Mouse (Mus musculus): Measurements from ENCODE around the gene Noc2l. TPM values are rescaled to one million over a fixed set of nuclear protein-coding genes. Genes with fewer than 3 reads are reported as not detected.

The Noc2l gene
- 100 to 1,000 TPM; 124 to 157 TPM for polyA plus RNA-seq (2017; shearing (Covaris generic))

DNA sequence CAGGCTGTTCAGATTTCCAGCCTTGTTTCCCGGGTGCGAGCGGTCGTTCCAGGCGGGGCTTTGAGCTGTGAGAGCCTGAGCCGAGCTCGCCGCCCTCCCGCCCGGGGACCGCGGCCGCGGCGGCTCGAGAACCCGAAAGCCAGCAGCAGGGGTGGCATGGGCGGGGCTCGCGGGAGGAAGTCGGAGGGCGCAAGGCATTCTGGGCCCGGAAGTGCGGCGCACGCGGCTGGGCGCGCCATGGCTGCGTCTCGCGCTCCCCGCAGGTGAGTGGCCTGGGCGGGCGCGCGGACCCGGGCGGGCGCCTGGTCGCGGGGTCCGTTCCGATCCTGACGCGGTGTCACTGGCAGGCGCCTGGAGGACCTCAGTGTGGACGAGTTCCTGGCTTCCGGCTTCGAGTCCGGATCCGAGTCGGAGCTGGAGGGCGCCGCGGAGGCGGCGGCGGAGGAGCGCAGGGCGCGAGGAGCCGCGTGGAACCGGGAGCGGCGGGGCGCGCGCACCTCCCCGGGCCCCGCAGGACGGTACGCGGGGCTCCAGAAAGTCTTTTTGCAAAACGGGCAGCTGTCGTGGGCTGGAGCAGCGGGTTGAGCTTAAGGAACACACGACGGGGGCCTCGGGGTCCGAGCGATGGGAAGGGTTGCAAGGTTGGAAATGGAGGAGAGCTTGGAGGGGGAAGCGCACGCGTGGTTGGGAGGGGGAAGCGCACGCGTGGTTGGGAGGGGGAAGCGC is at the start of gene Noc2l:
TSS of gene Noc2l (plus strand) at position 203 of the 726 bp plus-strand sequence.

GRCm38 (mm10) chr4:156197131-156197828 is 38.5 kb upstream of the Noc2l start, which contains the start of gene Agrn:
Gene Agrn, minus strand, starts transcription at chr4:156197488.

DNA sequence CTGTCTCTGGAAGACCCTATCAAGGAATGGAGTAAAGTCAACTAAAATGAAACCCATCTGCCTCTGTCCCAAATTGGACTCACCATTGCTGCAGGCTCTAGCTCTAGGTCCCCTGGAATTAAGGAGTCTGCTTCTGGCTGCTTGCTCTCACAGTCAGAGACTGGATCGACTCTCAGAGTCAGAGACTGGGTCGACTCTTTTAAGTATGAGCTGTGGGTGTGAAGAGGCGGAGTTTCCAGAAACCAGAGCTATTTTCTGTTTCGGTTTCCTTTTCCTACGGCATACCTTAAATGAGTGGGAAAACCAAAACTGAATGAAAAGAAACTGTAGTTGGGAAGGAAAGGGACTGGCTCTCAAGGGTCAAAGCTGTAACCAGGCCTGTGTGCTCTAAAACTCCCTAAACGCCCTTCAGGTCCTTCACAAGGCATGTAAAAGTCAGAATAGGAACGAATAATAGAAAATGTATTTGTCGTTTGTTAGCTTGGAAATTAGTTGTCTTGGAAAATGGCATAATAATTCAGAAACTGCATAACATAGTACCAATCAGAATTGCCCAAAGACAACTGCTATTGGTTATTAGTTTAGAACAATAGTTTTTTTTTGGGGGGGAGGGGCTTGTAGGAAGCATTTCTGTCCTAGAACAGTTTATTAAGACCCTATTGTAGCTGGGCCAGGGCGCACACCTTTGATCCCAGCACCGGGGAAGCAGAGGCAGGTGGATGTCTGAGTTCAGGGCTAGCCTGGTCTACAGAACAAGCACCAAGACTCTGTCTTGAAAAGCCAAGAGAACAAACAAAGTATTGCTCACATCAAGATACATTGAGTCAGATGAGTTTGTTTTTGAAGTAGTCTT is 35.0 kb upstream of the Noc2l start, which contains the start of gene Isg15:
TSS of gene Isg15 (minus strand) at position 196 of the 853 bp plus-strand sequence.

GRCm38 (mm10) chr4:156203001-156203412 is 32.8 kb upstream of the Noc2l start, which contains the start of gene AW011738:
Gene AW011738, plus strand, starts transcription at chr4:156203304.

GRCm38 (mm10) chr4:156215649-156216048 is 20.2 kb upstream of the Noc2l start, which contains the start of gene Perm1:
Gene Perm1, plus strand, starts transcription at chr4:156215868.

DNA sequence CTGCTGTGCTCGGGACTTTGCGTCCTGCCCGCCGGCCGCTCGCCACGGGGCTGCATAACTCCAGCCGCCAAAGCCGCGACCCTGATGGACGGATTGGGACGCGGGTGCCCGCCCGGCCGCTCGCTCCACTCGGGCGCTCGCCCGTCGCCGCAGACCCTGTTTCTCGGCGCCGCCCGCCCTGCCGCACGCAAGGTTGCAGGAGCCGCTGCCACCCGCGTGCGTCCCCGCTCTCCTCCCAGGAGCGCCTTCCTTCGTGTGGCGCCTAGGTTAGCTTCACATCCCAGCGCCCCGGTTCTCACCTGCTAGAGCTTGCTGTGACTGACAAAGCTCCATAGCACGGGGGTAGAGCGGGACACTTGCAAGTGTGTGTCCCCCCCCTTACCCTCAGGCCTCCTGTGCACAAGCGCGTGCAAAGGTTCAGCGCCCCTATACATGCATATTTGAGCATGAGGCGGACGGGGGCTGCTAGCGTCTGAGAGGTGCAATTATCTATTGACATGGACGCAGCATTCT is 1.1 kb upstream of the Noc2l start, which contains the start of gene Plekhn1:
TSS of gene Plekhn1 (minus strand) at position 157 of the 513 bp plus-strand sequence.

DNA sequence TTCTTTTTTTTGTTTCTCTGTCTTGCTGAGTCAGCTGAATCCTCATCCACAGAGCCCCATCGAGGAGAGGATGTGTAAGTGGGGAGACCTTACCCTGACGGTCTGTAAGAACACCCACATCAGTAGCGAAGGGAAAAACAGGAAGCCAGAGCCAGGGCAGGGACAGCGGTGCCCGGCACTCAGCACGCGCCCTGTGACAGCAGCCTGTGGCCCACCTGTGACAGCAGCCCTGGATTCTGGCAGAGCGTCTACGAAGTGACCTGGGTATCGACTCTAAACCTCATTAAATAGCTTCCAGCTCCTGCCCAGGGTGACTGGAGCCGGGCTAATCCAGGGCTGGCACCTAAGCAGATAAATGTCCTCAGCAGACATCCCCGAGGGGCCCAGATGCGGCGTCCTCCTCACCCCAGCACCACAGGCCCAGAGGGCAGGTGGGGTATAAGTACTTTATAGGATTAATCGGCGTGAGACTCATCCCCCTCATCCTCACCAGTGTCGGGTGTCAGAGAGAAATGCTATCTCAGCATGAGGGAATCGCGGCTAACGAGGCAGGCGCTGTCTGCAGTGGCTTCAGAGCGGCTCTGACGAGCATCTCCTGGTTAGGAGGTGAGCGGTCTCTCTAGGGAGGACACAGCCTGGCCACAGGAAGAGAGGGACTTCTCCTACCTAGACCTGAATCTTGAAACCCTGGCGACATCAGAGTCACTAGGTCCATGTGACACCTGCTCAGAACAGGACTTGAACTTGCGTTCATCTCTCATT is 19.4 kb downstream of the Noc2l start, which contains the start of gene Samd11:
TSS of gene Samd11 (minus strand) at position 580 of the 762 bp plus-strand sequence.

Other genes starting within 250 kb of the Noc2l start
- gene B3galt6, start 243.4 kb upstream of the Noc2l start, polyA plus RNA-seq (2017; shearing (Covaris generic)) = 10 to 100 TPM; 10.8 to 17.6 TPM
- 100 to 1,000 TPM; 475 to 560 TPM for gene Sdf4, start 243.1 kb upstream of the Noc2l start, polyA plus RNA-seq (2017; shearing (Covaris generic))
- 1,000 to 10,000 TPM in 1 of 2 experiments, 100 to 1,000 TPM in 1; 285 to 1,118 TPM for gene Tnfrsf4, start 222.2 kb upstream of the Noc2l start, polyA plus RNA-seq (2017; shearing (Covaris generic))
- 100 to 1,000 TPM; 452 to 977 TPM for gene Tnfrsf18, start 209.8 kb upstream of the Noc2l start, polyA plus RNA-seq (2017; shearing (Covaris generic))
- 1 to 10 TPM in 1 of 2 experiments, under 1 TPM in 1; 0.42 to 2.2 TPM for gene Ttll10, start 176.6 kb upstream of the Noc2l start, polyA plus RNA-seq (2017; shearing (Covaris generic))
- 10 to 100 TPM; 26.0 to 42.9 TPM for gene 9430015G10Rik, start 126.0 kb upstream of the Noc2l start, polyA plus RNA-seq (2017; shearing (Covaris generic))
- gene Rnf223, start 105.5 kb upstream of the Noc2l start, polyA plus RNA-seq (2017; shearing (Covaris generic)) = 1 to 10 TPM in 1 of 2 experiments, under 1 TPM in 1; 0.35 to 1.3 TPM
- 1 to 10 TPM; 4.5 to 5.9 TPM for gene Agrn, start 38.5 kb upstream of the Noc2l start, polyA plus RNA-seq (2017; shearing (Covaris generic))
- 10 to 100 TPM; 34.0 to 41.3 TPM for gene Isg15, start 35.2 kb upstream of the Noc2l start, polyA plus RNA-seq (2017; shearing (Covaris generic))
- 10 to 100 TPM; 25.0 to 25.6 TPM for gene AW011738, start 32.7 kb upstream of the Noc2l start, polyA plus RNA-seq (2017; shearing (Covaris generic))
- 1 to 10 TPM; 1.2 to 2.4 TPM for gene Perm1, start 20.1 kb upstream of the Noc2l start, polyA plus RNA-seq (2017; shearing (Covaris generic))
- 10 to 100 TPM; 34.6 to 38.5 TPM for gene Plekhn1, start 1.2 kb upstream of the Noc2l start, polyA plus RNA-seq (2017; shearing (Covaris generic))
- gene Samd11, start 19.6 kb downstream of the Noc2l start, polyA plus RNA-seq (2017; shearing (Covaris generic)) = 1 to 10 TPM; 2.5 to 4.0 TPM
- gene Vmn2r-ps159, start 95.1 kb downstream of the Noc2l start, polyA plus RNA-seq (2017; shearing (Covaris generic)) = under 1 TPM in 1 of 2 experiments, not detected in 1; 0.22 TPM

Data from inflammation-experienced regulatory T-cells (primary cell).